Mouse (Mus musculus) ES-Bruce4 (cell line): Measurements from ENCODE around the gene Gm10282. TPM values are rescaled to one million over a fixed set of nuclear protein-coding genes. Genes with fewer than 3 reads are reported as not detected.

ENCODE experiments used
- H3K27ac ChIP-seq: 2 replicates; pipeline ENCODE4 v1.5.1; 2012; ENCODE audit warnings: low read length, inconsistent platforms; ENCODE audit not compliant: insufficient read depth
- H3K27me3 ChIP-seq: 2 replicates; pipeline ENCODE4 v1.6.1; 2012; ENCODE audit warnings: mild to moderate bottlenecking, low read length, inconsistent platforms; ENCODE audit not compliant: control insufficient read depth, poor library complexity, insufficient read depth, severe bottlenecking
- H3K36me3 ChIP-seq: 2 replicates; pipeline ENCODE4 v1.6.1; 2012; ENCODE audit warnings: inconsistent platforms, mild to moderate bottlenecking, low read length, moderate library complexity; ENCODE audit not compliant: control insufficient read depth, poor library complexity, insufficient read depth, severe bottlenecking
- H3K4me1 ChIP-seq: one replicate; pipeline ENCODE4 v1.8.1; 2011; ENCODE audit warnings: low read length; ENCODE audit not compliant: control insufficient read depth, insufficient read depth
- H3K4me3 ChIP-seq: 2 replicates; pipeline ENCODE4 v1.5.1; 2011; ENCODE audit warnings: low read depth, mild to moderate bottlenecking, low read length
- H3K9ac ChIP-seq: 2 replicates; pipeline ENCODE4 v1.6.1; 2012; ENCODE audit warnings: low read depth, mild to moderate bottlenecking, inconsistent platforms; ENCODE audit not compliant: poor library complexity, severe bottlenecking
- H3K9me3 ChIP-seq: replicated peaks from 2 replicates; pipeline ENCODE4 v1.6.1; 2012; ENCODE audit warnings: mild to moderate bottlenecking, low read length, inconsistent platforms; ENCODE audit not compliant: control insufficient read depth, poor library complexity, insufficient read depth, severe bottlenecking
- CTCF ChIP-seq: IDR thresholded peaks from one replicate; pipeline ENCODE4 v1.8.1; 2011; ENCODE audit warnings: low read depth, low read length
- EP300 ChIP-seq: IDR thresholded peaks from 2 replicates; pipeline ENCODE4 v1.6.1; 2011; ENCODE audit warnings: low read depth, low read length; ENCODE audit not compliant: insufficient read depth
- POLR2A ChIP-seq: IDR thresholded peaks from one replicate; pipeline ENCODE4 v1.8.1; 2011; ENCODE audit warnings: low read length; ENCODE audit not compliant: insufficient read depth
- polyA plus RNA-seq: library from polyadenylated mRNA; stranded (reverse); fragments of >200 nt; gene quantifications from 2 replicates; pipeline ENCODE4 v1.2.4, GENCODE M21; 2011; ENCODE audit warnings: low read depth; ENCODE audit not compliant: missing spikeins, insufficient read depth, insufficient read length

The Gm10282 gene
- polyA plus RNA-seq, 1 experiment: 4.5 TPM

DNA sequence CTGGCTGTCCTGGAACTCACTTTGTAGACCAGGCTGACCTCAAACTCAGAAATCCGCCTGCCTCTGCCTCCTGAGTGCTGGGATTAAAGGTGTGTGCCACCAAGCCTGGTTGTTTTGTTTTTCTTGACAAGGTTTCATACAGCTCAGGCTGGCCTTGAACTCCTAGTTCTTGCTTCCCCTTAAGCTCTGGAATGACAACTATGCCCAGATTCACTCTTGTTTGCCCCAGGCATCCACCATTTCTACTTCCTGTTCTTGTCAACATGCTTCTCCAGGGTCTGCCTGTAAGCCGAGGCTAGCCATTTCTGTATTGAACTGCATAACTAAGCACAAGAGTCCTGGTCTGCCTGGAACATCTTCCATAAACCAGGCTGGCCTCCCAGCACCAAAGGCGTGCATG, 24.1 kb upstream of the Gm10282 start:
- H3K4me1 ChIP-seq: peaks cover 34% of the 10 kb centered on the region
- no peaks in the 10 kb centered on the region for H3K9me3 ChIP-seq
- no peak overlapping the region for H3K27ac ChIP-seq
- TF ChIP-seq POLR2A: no peak
- TF ChIP-seq EP300: no peak
- TF ChIP-seq CTCF: no peak
- H3K36me3 ChIP-seq: no peaks in the 10 kb centered on the region
- H3K27me3 ChIP-seq: no peaks in the 10 kb centered on the region
- H3K9ac ChIP-seq: no peak overlapping the region
- no peak overlapping the region for H3K4me3 ChIP-seq

GRCm38 (mm10) chr8:72324708-72325107, 19.6 kb upstream of the Gm10282 start:
- peaks cover 18% of the 10 kb centered on the region for H3K4me1 ChIP-seq
- H3K9ac ChIP-seq: no peak overlapping the region
- no peak for TF ChIP-seq CTCF
- no peak overlapping the region for H3K4me3 ChIP-seq
- no peak overlapping the region for H3K27ac ChIP-seq
- no peaks in the 10 kb centered on the region for H3K27me3 ChIP-seq
- peaks cover 30% of the 10 kb centered on the region for H3K36me3 ChIP-seq
- no peaks in the 10 kb centered on the region for H3K9me3 ChIP-seq

- peaks cover 14% of the 10 kb centered on the region for H3K4me1 ChIP-seq
- no peaks in the 10 kb centered on the region for H3K9me3 ChIP-seq
- H3K36me3 ChIP-seq: peaks cover 33% of the 10 kb centered on the region
- no peak for TF ChIP-seq POLR2A
- no peak for TF ChIP-seq CTCF
- TF ChIP-seq EP300: no peak
- H3K4me3 ChIP-seq: no peak overlapping the region
- H3K9ac ChIP-seq: no peak overlapping the region
- no peaks in the 10 kb centered on the region for H3K27me3 ChIP-seq
- H3K27ac ChIP-seq: no peak overlapping the region
These were observed 19.1 kb upstream of the Gm10282 start for GRCm38 (mm10) chr8:72324036-72324706.

DNA sequence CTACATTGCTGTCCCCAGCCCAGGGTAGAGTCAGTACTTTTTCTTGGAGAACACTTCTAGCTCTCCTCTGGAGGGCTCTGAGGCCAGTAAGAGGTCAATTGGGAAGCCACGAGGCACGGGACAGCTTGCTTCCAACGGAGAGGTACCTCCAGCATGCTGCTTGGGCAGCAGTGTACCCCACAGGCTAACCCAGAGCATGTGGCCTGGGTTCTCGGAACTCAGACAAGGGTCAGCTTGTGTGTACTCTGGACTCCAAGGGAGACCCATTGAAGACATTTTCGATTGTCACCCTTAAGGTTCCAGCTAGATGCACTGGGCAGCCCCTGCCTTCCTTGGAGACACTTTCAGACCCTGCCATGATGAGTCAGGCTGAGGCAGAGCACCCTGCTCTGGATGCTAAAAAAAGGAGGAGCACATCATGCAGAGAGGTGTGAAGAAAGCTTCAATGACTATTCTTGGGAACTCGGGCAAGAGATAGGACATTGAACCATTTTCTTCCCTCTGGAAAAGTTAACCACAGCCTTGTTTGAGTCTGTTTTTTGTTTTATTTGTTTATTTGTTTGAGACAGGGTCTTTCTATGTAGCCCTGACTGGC, 18.2 kb upstream of the Gm10282 start:
- Histone ChIP-seq H3K27ac (peak overlapping the region; percentile 75), H3K36me3 (peaks cover 33% of the 10 kb centered on the region), H3K9ac (peak overlapping the region; percentile 97), H3K4me3 (no peak overlapping the region; the same call in 1 of the 2 replicates), H3K27me3 (no peaks in the 10 kb centered on the region), H3K4me1 (peaks cover 14% of the 10 kb centered on the region), H3K9me3 (no peaks in the 10 kb centered on the region)
- TF ChIP-seq CTCF (no peak), EP300 (no peak), POLR2A (no peak)

DNA sequence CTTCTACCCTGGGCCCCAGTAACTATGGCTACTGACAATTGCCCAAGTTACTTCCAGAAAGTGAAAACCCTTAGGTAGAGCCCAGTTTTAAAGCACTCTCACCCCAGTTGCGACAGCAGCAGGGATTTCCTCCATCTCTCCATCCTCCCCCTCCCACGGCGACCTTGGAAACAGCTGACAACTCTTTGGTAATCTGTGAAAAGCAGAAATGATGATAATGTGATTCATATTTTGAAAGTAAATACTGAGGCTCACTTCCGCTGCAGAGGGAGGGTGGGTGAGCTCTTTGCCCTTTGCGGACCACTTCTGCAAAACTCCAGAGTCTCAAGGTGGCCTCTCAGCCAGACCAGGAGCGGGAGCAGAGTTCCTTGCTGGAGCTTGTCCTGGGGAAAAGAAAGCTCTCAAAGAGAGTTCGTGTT, 17.4 kb upstream of the Gm10282 start:
- H3K27me3 ChIP-seq: no peaks in the 10 kb centered on the region
- H3K36me3 ChIP-seq: peaks cover 33% of the 10 kb centered on the region
- no peaks in the 10 kb centered on the region for H3K9me3 ChIP-seq
- peak overlapping the region; percentile 97 for H3K9ac ChIP-seq
- peak overlapping the region; percentile 53 for H3K4me3 ChIP-seq
- TF ChIP-seq CTCF (no peak), POLR2A (no peak), EP300 (no peak)
- H3K4me1 ChIP-seq: peaks cover 15% of the 10 kb centered on the region
- peak overlapping the region; percentile 75 for H3K27ac ChIP-seq
